Mouse (Mus musculus): Measurements from ENCODE around the gene Tnni1. TPM values are rescaled to one million over a fixed set of nuclear protein-coding genes. Genes with fewer than 3 reads are reported as not detected.

Gene Tnni1
- 1 to 10 TPM; 2.5 to 3.4 TPM for total RNA-seq (2021)

GRCm38 (mm10) chr1:135778780-135779535 lies at the start of gene Tnni1:
TSS of gene Tnni1 (plus strand) at chr1:135779434.
- intact Hi-C loops (cut with DNase I): no loop called here
- peak in 1 of 2 experiments; percentile 43 for DNase-seq (ENCODE audit: low spot score in 2 of 2)

GRCm38 (mm10) chr1:135729821-135730220 lies 49.4 kb upstream of the Tnni1 start:
- intact Hi-C loops (cut with DNase I): no loop called here
- DNase-seq (ENCODE audit: low spot score in 2 of 2): no peak

GRCm38 (mm10) chr1:135730296-135730695 lies 48.9 kb upstream of the Tnni1 start:
- no peak for DNase-seq (ENCODE audit: low spot score in 2 of 2)
- intact Hi-C loops (cut with DNase I): no loop called here

- DNase-seq (ENCODE audit: low spot score in 2 of 2): no peak
- intact Hi-C loops (cut with DNase I): no loop called here
These were observed 47.8 kb upstream of the Tnni1 start for GRCm38 (mm10) chr1:135731393-135731792.

GRCm38 (mm10) chr1:135731897-135732684 lies 47.1 kb upstream of the Tnni1 start:
- DNase-seq (ENCODE audit: low spot score in 2 of 2): no peak
- intact Hi-C loops (cut with DNase I): no loop called here

- intact Hi-C loops (cut with DNase I): no loop called here
- peak; percentile 43 to 73 for DNase-seq (ENCODE audit: low spot score in 2 of 2)
These were observed 44.9 kb upstream of the Tnni1 start for GRCm38 (mm10) chr1:135734225-135734937.

GRCm38 (mm10) chr1:135735460-135735859 lies 43.8 kb upstream of the Tnni1 start:
- DNase-seq (ENCODE audit: low spot score in 2 of 2): no peak
- intact Hi-C loops (cut with DNase I): no loop called here

GRCm38 (mm10) chr1:135744987-135745386 lies 34.2 kb upstream of the Tnni1 start:
- no peak for DNase-seq (ENCODE audit: low spot score in 2 of 2)
- intact Hi-C loops (cut with DNase I): no loop called here

- no peak for DNase-seq (ENCODE audit: low spot score in 2 of 2)
- intact Hi-C loops (cut with DNase I): no loop called here
These were observed 33.0 kb upstream of the Tnni1 start for GRCm38 (mm10) chr1:135746248-135746647.

- intact Hi-C loops (cut with DNase I): loop anchor here (1.0 to 2.0 kb wide), 3 partner anchors 28 to 36 kb away; no protein-coding TSS in a partner anchor
- DNase-seq (ENCODE audit: low spot score in 2 of 2): peak; percentile 90 to 96
These were observed 26.4 kb upstream of the Tnni1 start for GRCm38 (mm10) chr1:135752737-135753348.

GRCm38 (mm10) chr1:135755287-135755686 lies 23.9 kb upstream of the Tnni1 start:
- no peak for DNase-seq (ENCODE audit: low spot score in 2 of 2)
- intact Hi-C loops (cut with DNase I): no loop called here

- intact Hi-C loops (cut with DNase I): no loop called here
- no peak for DNase-seq (ENCODE audit: low spot score in 2 of 2)
These were observed 23.3 kb upstream of the Tnni1 start for GRCm38 (mm10) chr1:135755913-135756312.

- intact Hi-C loops (cut with DNase I): no loop called here
- DNase-seq (ENCODE audit: low spot score in 2 of 2): peak in 1 of 2 experiments; percentile 55
These were observed 21.9 kb upstream of the Tnni1 start for GRCm38 (mm10) chr1:135757287-135757686.

- no peak for DNase-seq (ENCODE audit: low spot score in 2 of 2)
- intact Hi-C loops (cut with DNase I): no loop called here
These were observed 19.5 kb upstream of the Tnni1 start for GRCm38 (mm10) chr1:135759685-135760084.

GRCm38 (mm10) chr1:135760216-135760615 lies 19.0 kb upstream of the Tnni1 start:
- DNase-seq (ENCODE audit: low spot score in 2 of 2): no peak
- intact Hi-C loops (cut with DNase I): no loop called here

GRCm38 (mm10) chr1:135761728-135762127 lies 17.5 kb upstream of the Tnni1 start:
- intact Hi-C loops (cut with DNase I): no loop called here
- DNase-seq (ENCODE audit: low spot score in 2 of 2): no peak

- DNase-seq (ENCODE audit: low spot score in 2 of 2): no peak
- intact Hi-C loops (cut with DNase I): no loop called here
These were observed 15.6 kb upstream of the Tnni1 start for GRCm38 (mm10) chr1:135763503-135764205.

- no peak for DNase-seq (ENCODE audit: low spot score in 2 of 2)
- intact Hi-C loops (cut with DNase I): no loop called here
These were observed 15.1 kb upstream of the Tnni1 start for GRCm38 (mm10) chr1:135764206-135764528.

Measured in left cerebral cortex, postnatal 25 days (tissue).